Mouse (Mus musculus): ENCODE results near the gene Actn2. TPM values are rescaled to one million over a fixed set of nuclear protein-coding genes. Genes with fewer than 3 reads are reported as not detected.
A peak's percentile ranks its signal among the peaks of the same experiment; 100 is the strongest.

Gene Actn2
- polyA plus RNA-seq, 1 experiment from 2014 or later = 17.8 TPM

- ATAC-seq (ENCODE audit: low FRiP score, low read depth) = no peak
- H3K4me3 ChIP-seq = no peak overlapping the region
- 90% methylated on average over 4 of the region's 4 CpGs for WGBS
- no peak overlapping the region for H3K4me2 ChIP-seq (replicated peaks)
- H3K36me3 ChIP-seq = no peaks in the 10 kb centered on the region
- H3K27ac ChIP-seq = no peak overlapping the region
- no peaks in the 10 kb centered on the region for H3K4me1 ChIP-seq
- no peak overlapping the region for H3K9ac ChIP-seq
- H3K9me3 ChIP-seq = no peaks in the 10 kb centered on the region
- no peaks in the 10 kb centered on the region for H3K27me3 ChIP-seq (replicated peaks)
Measured at GRCm38 (mm10) chr13:12274220-12274619, 66.3 kb downstream of the Actn2 start.

GRCm38 (mm10) chr13:12272953-12273352 lies 67.6 kb downstream of the Actn2 start:
- no peaks in the 10 kb centered on the region for H3K27me3 ChIP-seq (replicated peaks)
- no peak for ATAC-seq (ENCODE audit: low FRiP score, low read depth)

GRCm38 (mm10) chr13:12267971-12268370 lies 72.6 kb downstream of the Actn2 start:
- H3K4me3 ChIP-seq = no peak overlapping the region
- no peak overlapping the region for H3K9ac ChIP-seq
- no peak for ATAC-seq (ENCODE audit: low FRiP score, low read depth)
- H3K4me2 ChIP-seq (replicated peaks) = no peak overlapping the region
- WGBS = 92% methylated on average over 3 of the region's 3 CpGs
- no peaks in the 10 kb centered on the region for H3K36me3 ChIP-seq
- H3K27me3 ChIP-seq (replicated peaks) = no peaks in the 10 kb centered on the region
- H3K27ac ChIP-seq = no peak overlapping the region
- no peaks in the 10 kb centered on the region for H3K9me3 ChIP-seq
- H3K4me1 ChIP-seq = no peaks in the 10 kb centered on the region

More at GRCm38 (mm10) chr13:12272953-12273352, 67.6 kb downstream of the Actn2 start:
- H3K4me3 ChIP-seq = no peak overlapping the region
- H3K4me1 ChIP-seq = no peaks in the 10 kb centered on the region
- no peak overlapping the region for H3K27ac ChIP-seq
- H3K4me2 ChIP-seq (replicated peaks) = no peak overlapping the region
- WGBS = 54% methylated on average over 3 of the region's 3 CpGs
- no peaks in the 10 kb centered on the region for H3K9me3 ChIP-seq
- no peaks in the 10 kb centered on the region for H3K36me3 ChIP-seq
- no peak overlapping the region for H3K9ac ChIP-seq

GRCm38 (mm10) chr13:12267097-12267496 lies 73.5 kb downstream of the Actn2 start:
- H3K36me3 ChIP-seq = no peaks in the 10 kb centered on the region
- ATAC-seq (ENCODE audit: low FRiP score, low read depth) = no peak
- no peak overlapping the region for H3K27ac ChIP-seq
- no peak overlapping the region for H3K9ac ChIP-seq
- no peak overlapping the region for H3K4me2 ChIP-seq (replicated peaks)
- 29% methylated on average over 3 of the region's 3 CpGs for WGBS
- H3K27me3 ChIP-seq (replicated peaks) = no peaks in the 10 kb centered on the region
- no peaks in the 10 kb centered on the region for H3K4me1 ChIP-seq
- no peak overlapping the region for H3K4me3 ChIP-seq
- no peaks in the 10 kb centered on the region for H3K9me3 ChIP-seq

- Histone ChIP-seq H3K4me2 (replicated peaks) (no peak overlapping the region), H3K27ac (no peak overlapping the region), H3K36me3 (no peaks in the 10 kb centered on the region), H3K9ac (no peak overlapping the region), H3K4me1 (no peaks in the 10 kb centered on the region), H3K27me3 (replicated peaks) (no peaks in the 10 kb centered on the region), H3K9me3 (0 out of 2 replicates have a peak, but pooled peaks cover 4% of the 10 kb centered on the region), H3K4me3 (no peak overlapping the region)
- WGBS = 80% methylated on average over 6 of the region's 6 CpGs
- no peak for ATAC-seq (ENCODE audit: low FRiP score, low read depth)
Measured at GRCm38 (mm10) chr13:12263996-12264395, 76.6 kb downstream of the Actn2 start.

GRCm38 (mm10) chr13:12261505-12261904 lies 79.1 kb downstream of the Actn2 start:
- no peak overlapping the region for H3K4me3 ChIP-seq
- H3K4me1 ChIP-seq = peaks cover 8% of the 10 kb centered on the region
- no peak for ATAC-seq (ENCODE audit: low FRiP score, low read depth)
- H3K27me3 ChIP-seq (replicated peaks) = no peaks in the 10 kb centered on the region
- 0 out of 2 replicates have a peak, but pooled peaks cover 4% of the 10 kb centered on the region for H3K9me3 ChIP-seq
- H3K4me2 ChIP-seq (replicated peaks) = no peak overlapping the region
- no peak overlapping the region for H3K9ac ChIP-seq
- no peak overlapping the region for H3K27ac ChIP-seq
- no peaks in the 10 kb centered on the region for H3K36me3 ChIP-seq

GRCm38 (mm10) chr13:12257391-12258380 lies 82.9 kb downstream of the Actn2 start, which contains the start of gene Mtr:
Gene Mtr (minus strand): TSS chr13:12258113.
- WGBS = under 1% methylated on average over 69 of the region's 69 CpGs
- H3K4me2 ChIP-seq (replicated peaks) = peak within 1 kb of the TSS; percentile 70
- 0 out of 2 replicates have a peak, but pooled peaks cover 4% of the 10 kb centered on the region for H3K9me3 ChIP-seq
- no peaks in the 10 kb centered on the region for H3K27me3 ChIP-seq (replicated peaks)
- H3K4me3 ChIP-seq = peak within 1 kb of the TSS; percentile 67
- H3K9ac ChIP-seq = peak within 1 kb of the TSS; percentile 61
- peaks cover 16% of the 10 kb centered on the region for H3K4me1 ChIP-seq
- peak; percentile 100 for ATAC-seq (ENCODE audit: low FRiP score, low read depth)
- H3K36me3 ChIP-seq = no peaks in the 10 kb centered on the region
- H3K27ac ChIP-seq = peak within 1 kb of the TSS; percentile 42; the same call in 1 of the 2 replicates

GRCm38 (mm10) chr13:12256871-12257390 lies 83.6 kb downstream of the Actn2 start:
- WGBS = 10% methylated on average over 10 of the region's 10 CpGs
- 0 out of 2 replicates have a peak, but pooled peaks cover 4% of the 10 kb centered on the region for H3K9me3 ChIP-seq

GRCm38 (mm10) chr13:12255911-12256705 lies 84.5 kb downstream of the Actn2 start:
- Histone ChIP-seq H3K36me3 (no peaks in the 10 kb centered on the region), H3K4me3 (no peak overlapping the region), H3K27ac (no peak overlapping the region), H3K9ac (no peak overlapping the region), H3K4me1 (peaks cover 16% of the 10 kb centered on the region), H3K27me3 (replicated peaks) (no peaks in the 10 kb centered on the region), H3K9me3 (no peaks in the 10 kb centered on the region), H3K4me2 (replicated peaks) (peak overlapping the region; percentile 70)
- no peak for ATAC-seq (ENCODE audit: low FRiP score, low read depth)
- 73% methylated on average over 3 of the region's 3 CpGs for WGBS

More at GRCm38 (mm10) chr13:12256871-12257390, 83.6 kb downstream of the Actn2 start:
- Histone ChIP-seq H3K4me3 (peak overlapping the region; percentile 67), H3K4me1 (peaks cover 16% of the 10 kb centered on the region), H3K36me3 (no peaks in the 10 kb centered on the region), H3K27ac (no peak overlapping the region), H3K4me2 (replicated peaks) (peak overlapping the region; percentile 70), H3K9ac (peak overlapping the region; percentile 61), H3K27me3 (replicated peaks) (no peaks in the 10 kb centered on the region)
- ATAC-seq (ENCODE audit: low FRiP score, low read depth) = no peak

GRCm38 (mm10) chr13:12250496-12250895 lies 90.1 kb downstream of the Actn2 start:
- Histone ChIP-seq H3K4me1 (no peaks in the 10 kb centered on the region), H3K4me2 (replicated peaks) (no peak overlapping the region), H3K9me3 (no peaks in the 10 kb centered on the region), H3K27me3 (replicated peaks) (no peaks in the 10 kb centered on the region), H3K36me3 (peaks cover 35% of the 10 kb centered on the region), H3K4me3 (no peak overlapping the region), H3K9ac (no peak overlapping the region), H3K27ac (no peak overlapping the region)
- 95% methylated on average over 3 of the region's 3 CpGs for WGBS
- ATAC-seq (ENCODE audit: low FRiP score, low read depth) = no peak

- no peaks in the 10 kb centered on the region for H3K27me3 ChIP-seq (replicated peaks)
- no peak overlapping the region for H3K4me2 ChIP-seq (replicated peaks)
- peaks cover 36% of the 10 kb centered on the region for H3K36me3 ChIP-seq
- no peaks in the 10 kb centered on the region for H3K9me3 ChIP-seq
- no peaks in the 10 kb centered on the region for H3K4me1 ChIP-seq
- no peak overlapping the region for H3K9ac ChIP-seq
- no peak for ATAC-seq (ENCODE audit: low FRiP score, low read depth)
- WGBS = 94% methylated on average over 8 of the region's 8 CpGs
- no peak overlapping the region for H3K27ac ChIP-seq
- no peak overlapping the region for H3K4me3 ChIP-seq
Measured at GRCm38 (mm10) chr13:12249195-12249898, 91.2 kb downstream of the Actn2 start.

Data from neural tube, embryonic 12.5 days (tissue).